8 mouse cellular contexts compared by ENCODE assay signal in genomic region chr13:113617891-113618823, GRCm38 (mm10). TPM values are rescaled to one million over a fixed set of nuclear protein-coding genes. Genes with fewer than 3 reads are reported as not detected.
DNase-seq lines count a peak whose midpoint lies in the region; ATAC-seq lines count a peak whose summit lies in the region.

Gene Snx18, minus strand, starts transcription at chr13:113618564.

- under 1% methylated on average over 106 of the region's 119 CpGs for WGBS in intestine, embryonic 16.5 days

- peak within 1 kb of the TSS; percentile 95 for H3K27ac ChIP-seq in intestine, embryonic 16.5 days (ENCODE audit: low read length)

- intact Hi-C loops in left cerebral cortex, postnatal 25 days (cut with DNase I): loop anchor here (1.0 to 10.0 kb wide), 7 partner anchors 101 to 573 kb away; partner anchors contain the start of gene Gpx8

- no peaks in the 10 kb centered on the region for H3K9me3 ChIP-seq in intestine, embryonic 16.5 days (ENCODE audit: control insufficient read depth, low read length)

- H3K9ac ChIP-seq in intestine, embryonic 16.5 days (ENCODE audit: low read depth, low read length): peak within 1 kb of the TSS; percentile 96

- no peaks in the 10 kb centered on the region for H3K27me3 ChIP-seq in intestine, embryonic 16.5 days (replicated peaks; ENCODE audit: control insufficient read depth, insufficient read depth, low read length)

- DNase-seq in adrenal gland, postnatal 10 days: peak; percentile 96
- peak; percentile 91 for DNase-seq in embryo, embryonic 9.5 days (ENCODE audit: extremely low spot score)
- peak; percentile 90 to 92 for DNase-seq in gastrocnemius, postnatal 4 days (ENCODE audit: low spot score in 2 of 2)
- DNase-seq in left cerebral cortex, postnatal 25 days (ENCODE audit: low spot score in 2 of 2): peak; percentile 91 to 94
- DNase-seq in mesoderm, embryonic 11.5 days (ENCODE audit: low read depth, low spot score): peak; percentile 94
- DNase-seq in right cerebral cortex, postnatal 25 days: peak; percentile 89
- DNase-seq in urinary bladder, postnatal 36 days (ENCODE audit: low spot score in 2 of 2): peak; percentile 85 to 91

- no peaks in the 10 kb centered on the region for H3K36me3 ChIP-seq in intestine, embryonic 16.5 days (ENCODE audit: control insufficient read depth, insufficient read depth, low read length)

- peak within 1 kb of the TSS; percentile 83 for H3K4me2 ChIP-seq in intestine, embryonic 16.5 days (ENCODE audit: low read depth, low read length)

- ATAC-seq in intestine, embryonic 16.5 days: peak; percentile 86

- H3K4me3 ChIP-seq in intestine, embryonic 16.5 days (ENCODE audit: low read length): peak within 1 kb of the TSS; percentile 82

- H3K4me1 ChIP-seq in intestine, embryonic 16.5 days (ENCODE audit: control insufficient read depth, insufficient read depth, low read length): peaks cover 33% of the 10 kb centered on the region

RNA-seq across cellular contexts. Expression of gene Snx18, which starts in this region (rescaled TPM):
- total RNA-seq in adrenal gland, postnatal 10 days (2021): 10 to 100 TPM; 30.1 to 30.6 TPM
- total RNA-seq in gastrocnemius, postnatal 4 days (2021): 10 to 100 TPM; 30.7 to 36.4 TPM
- 10.1 and 11.7 TPM in 2 replicates for polyA plus RNA-seq in intestine, embryonic 16.5 days (2015; fragmentation: Nextera tagmentation; extraction: Ambion mirVana)
- 10 to 100 TPM; 21.4 to 25.7 TPM for total RNA-seq in left cerebral cortex, postnatal 25 days (2021)

Comparison
In these comparisons a context has a peak if more than half of its experiments do, and no peak if none do; other contexts are left out.
1. Peak in every context shown above with its lines: DNase-seq, ATAC-seq, H3K4me3 ChIP-seq and H3K27ac ChIP-seq.